Mouse (Mus musculus): ENCODE data around the gene Dct.

DNA sequence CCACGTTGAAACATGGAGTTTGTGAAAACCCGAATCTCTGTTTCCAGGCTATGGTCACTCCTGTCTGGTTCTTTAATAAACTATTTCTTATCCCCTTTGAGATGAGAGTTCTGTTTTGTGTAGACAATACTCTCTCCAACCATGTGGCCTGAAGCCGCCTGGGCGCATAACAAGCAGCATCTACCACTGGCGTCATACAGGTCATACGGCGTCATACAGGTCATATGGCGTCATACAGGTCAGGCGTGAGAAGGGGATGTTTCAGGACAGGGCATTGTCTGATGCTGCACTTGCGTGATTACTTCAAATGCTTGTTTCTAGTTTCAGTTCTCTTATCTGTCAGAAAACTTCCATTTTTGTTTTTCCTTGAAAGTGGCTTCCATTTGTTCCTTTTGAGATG, 47.6 kb downstream of the Dct start:
- TF ChIP-seq POLR2A (IDR thresholded peaks at IDR 0.05; ENCODE audit: borderline replicate concordance, extremely low read depth, low read depth, low read length) (no peak), CTCF (IDR thresholded peaks at IDR 0.05; ENCODE audit: insufficient read depth, low read length) (no peak)
